9 mouse cellular contexts compared by ENCODE assay signal in the genomic region with DNA sequence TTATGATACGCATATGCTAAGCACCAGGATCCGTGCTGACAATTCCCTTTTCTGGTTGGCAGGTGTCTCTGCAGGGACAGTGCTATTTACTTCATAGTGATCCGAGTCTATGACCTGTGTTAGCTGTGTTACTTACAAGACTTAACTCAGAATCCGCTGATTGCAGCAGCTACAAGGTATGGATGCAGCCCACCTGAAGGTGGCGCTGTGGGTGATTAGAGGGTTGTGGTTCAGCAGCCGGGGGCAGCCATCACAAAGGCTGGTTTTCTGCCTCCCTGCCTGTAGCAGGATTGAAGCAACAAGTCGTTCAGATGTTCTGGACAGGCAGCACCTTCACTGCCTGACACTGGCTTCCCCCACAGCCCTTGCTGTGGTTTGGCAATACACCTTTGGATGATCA.
DNase-seq lines count a peak whose midpoint lies in the region; ATAC-seq lines count a peak whose summit lies in the region.
"Had no signal": no experiment of that assay in that cellular context is flagged by ENCODE, and none has a peak within 500 bp of the region (broad histone marks: within the 10 kb centered on the region; RNA-seq: fewer than 3 reads in every experiment).

No protein-coding gene starts in this region.

- no peak overlapping the region for H3K9ac ChIP-seq in neural tube, embryonic 15.5 days (replicated peaks)
- no peak overlapping the region for H3K9ac ChIP-seq in forebrain, embryonic 12.5 days
- H3K9ac ChIP-seq: midbrain, embryonic 12.5 days had no signal

- H3K27me3 ChIP-seq in neural tube, embryonic 15.5 days (replicated peaks) = no peaks in the 10 kb centered on the region
- peaks cover 7% of the 10 kb centered on the region; the same call in 1 of the 2 replicates for H3K27me3 ChIP-seq in forebrain, embryonic 12.5 days

- 34% methylated on average over 7 of the region's 7 CpGs for WGBS in neural tube, embryonic 15.5 days
- WGBS in forebrain, embryonic 12.5 days = 17% methylated on average over 7 of the region's 7 CpGs

- H3K27ac ChIP-seq in neural tube, embryonic 15.5 days (replicated peaks) = no peak overlapping the region
- H3K27ac ChIP-seq in forebrain, embryonic 12.5 days = no peak overlapping the region
- H3K27ac ChIP-seq: midbrain, embryonic 12.5 days had no signal

- H3K9me3 ChIP-seq in neural tube, embryonic 15.5 days (replicated peaks) = no peaks in the 10 kb centered on the region
- H3K9me3 ChIP-seq in forebrain, embryonic 12.5 days = no peaks in the 10 kb centered on the region
- H3K9me3 ChIP-seq: midbrain, embryonic 12.5 days had no signal

- H3K4me2 ChIP-seq in neural tube, embryonic 15.5 days = no peak overlapping the region
- H3K4me2 ChIP-seq in forebrain, embryonic 12.5 days = peak overlapping the region; percentile 93; the same call in 1 of the 2 replicates

- peaks cover 68% of the 10 kb centered on the region for H3K4me1 ChIP-seq in neural tube, embryonic 15.5 days
- H3K4me1 ChIP-seq in forebrain, embryonic 12.5 days = peaks cover 40% of the 10 kb centered on the region

- ATAC-seq in neural tube, embryonic 15.5 days (ENCODE audit: low FRiP score) = no peak
- ATAC-seq in forebrain, embryonic 12.5 days (ENCODE audit: low FRiP score) = no peak
- peak; percentile 72 for ATAC-seq in megakaryocyte progenitor cell, adult 5-6 weeks (replicated peaks; ENCODE audit: poor library complexity)

- H3K36me3 ChIP-seq in neural tube, embryonic 15.5 days = no peaks in the 10 kb centered on the region
- H3K36me3 ChIP-seq in forebrain, embryonic 12.5 days (replicated peaks) = no peaks in the 10 kb centered on the region
- H3K36me3 ChIP-seq: midbrain, embryonic 12.5 days had no signal

- H3K4me3 ChIP-seq in neural tube, embryonic 15.5 days (replicated peaks) = no peak overlapping the region
- H3K4me3 ChIP-seq in forebrain, embryonic 12.5 days (replicated peaks) = no peak overlapping the region

- DNase-seq in gastrocnemius, postnatal 10 days = peak; percentile 41
- DNase-seq in gastrocnemius, adult 8-10 months (ENCODE audit: low spot score in 2 of 2) = no peak
- DNase-seq in neural tube, embryonic 10.5 days (ENCODE audit: extremely low spot score, low spot score) = peak; percentile 39
- DNase-seq in adrenal gland, postnatal 25 days = no peak
- DNase-seq in frontal cortex, postnatal 10 days (ENCODE audit: low spot score in 2 of 2) = no peak

Comparison
In these comparisons a context has a peak if more than half of its experiments do, and no peak if none do; other contexts are left out.
1. DNase-seq: peak in gastrocnemius, postnatal 10 days (single experiment) and neural tube, embryonic 10.5 days (single experiment); none in gastrocnemius, adult 8-10 months (0 of 2), adrenal gland, postnatal 25 days (single experiment) and frontal cortex, postnatal 10 days (0 of 2).